Mouse (Mus musculus) midbrain, embryonic 15.5 days (tissue): ENCODE measurements around the gene Lrmda. TPM values are rescaled to one million over a fixed set of nuclear protein-coding genes. Genes with fewer than 3 reads are reported as not detected.
A peak's percentile ranks its signal among the peaks of the same experiment; 100 is the strongest.

ENCODE experiments used
- ATAC-seq: fragments of 200-750 bp; cut with Nextera tagmentation; replicated peaks from 2 replicates; pipeline ENCODE4 v1.8.0; 2017; ENCODE audit warnings: moderate TSS enrichment
- H3K27ac ChIP-seq: fragments of 300-500 bp; sonication (generic); 2 replicates; pipeline ENCODE4 v1.5.1; 2015; ENCODE audit warnings: mild to moderate bottlenecking, inconsistent platforms
- H3K27me3 ChIP-seq: fragments of 300-500 bp; sonication (generic); replicated peaks from 2 replicates; pipeline ENCODE4 v1.6.1; 2015; ENCODE audit warnings: inconsistent platforms
- H3K36me3 ChIP-seq: fragments of 300-500 bp; sonication (generic); replicated peaks from 2 replicates; pipeline ENCODE4 v1.6.1; 2015; ENCODE audit warnings: inconsistent platforms
- H3K4me1 ChIP-seq: fragments of 300-500 bp; sonication (generic); 2 replicates; pipeline ENCODE4 v1.6.1; 2015; ENCODE audit warnings: inconsistent platforms
- H3K4me2 ChIP-seq: fragments of 300-500 bp; sonication (generic); 2 replicates; pipeline ENCODE4 v1.6.1; 2015; ENCODE audit warnings: inconsistent platforms, mild to moderate bottlenecking, moderate library complexity
- H3K4me3 ChIP-seq: fragments of 300-500 bp; sonication (generic); 2 replicates; pipeline ENCODE4 v1.5.1; 2015; ENCODE audit warnings: mild to moderate bottlenecking, inconsistent platforms
- H3K9ac ChIP-seq: fragments of 300-500 bp; sonication (generic); 2 replicates; pipeline ENCODE4 v1.6.1; 2015; ENCODE audit warnings: mild to moderate bottlenecking, inconsistent platforms
- H3K9me3 ChIP-seq: fragments of 300-500 bp; sonication (generic); 2 replicates; pipeline ENCODE4 v1.6.1; 2016; ENCODE audit warnings: inconsistent platforms
- WGBS: fragments of 180-500 bp; shearing (Covaris S2); methylation state at CpG from one replicate; pipeline ENCODE4 v1.1.7; 2015; ENCODE audit warnings: mixed read lengths; 5-methylcytosine and 5-hydroxymethylcytosine counted together
- polyA plus RNA-seq: library from polyadenylated mRNA; unstranded; fragments of >200 nt; fragmentation: Nextera tagmentation; extraction: Ambion mirVana; gene quantifications from 2 replicates; pipeline ENCODE4 v1.2.1, GENCODE M21; 2015

Gene Lrmda
- 0.31 and 0.32 TPM in 2 replicates for polyA plus RNA-seq

- Histone ChIP-seq H3K4me3 (peak within 1 kb of the TSS; percentile 34), H3K36me3 (no peaks in the 10 kb centered on the region), H3K9ac (peak within 1 kb of the TSS; percentile 28; the same call in 1 of the 2 replicates), H3K27ac (no peak within 1 kb of the TSS), H3K4me1 (peaks cover 10% of the 10 kb centered on the region), H3K4me2 (peak within 1 kb of the TSS; percentile 64), H3K27me3 (peaks cover 20% of the 10 kb centered on the region), H3K9me3 (no peaks in the 10 kb centered on the region)
- 4% methylated on average over 33 of the region's 33 CpGs for WGBS
- peak; percentile 63 for ATAC-seq
These were observed at the start of gene Lrmda for GRCm38 (mm10) chr14:22019252-22019948. Gene Lrmda (plus strand): TSS chr14:22019712.

- Histone ChIP-seq H3K9ac (no peak overlapping the region), H3K27me3 (peaks cover 16% of the 10 kb centered on the region), H3K27ac (no peak overlapping the region), H3K4me2 (peak overlapping the region; percentile 42), H3K36me3 (no peaks in the 10 kb centered on the region), H3K9me3 (no peaks in the 10 kb centered on the region), H3K4me1 (peaks cover 42% of the 10 kb centered on the region), H3K4me3 (peak overlapping the region; percentile 13; the same call in 1 of the 2 replicates)
- WGBS: under 1% methylated on average over 22 of the region's 22 CpGs
- ATAC-seq: peak; percentile 55; the same call in 1 of the 2 replicates
These were observed 38.0 kb upstream of the Lrmda start for GRCm38 (mm10) chr14:21981462-21981861.

GRCm38 (mm10) chr14:21982096-21982591 is 37.4 kb upstream of the Lrmda start:
- Histone ChIP-seq H3K9me3 (no peaks in the 10 kb centered on the region), H3K9ac (0 out of 2 replicates have a peak overlapping the region, but pooled peaks have one; percentile 39), H3K4me2 (peak overlapping the region; percentile 53), H3K4me3 (peak overlapping the region; percentile 30), H3K27me3 (peaks cover 16% of the 10 kb centered on the region), H3K27ac (peak overlapping the region; percentile 13), H3K4me1 (peaks cover 49% of the 10 kb centered on the region), H3K36me3 (no peaks in the 10 kb centered on the region)
- 17% methylated on average over 14 of the region's 14 CpGs for WGBS
- ATAC-seq: no peak

- ATAC-seq: no peak
- Histone ChIP-seq H3K9ac (peak overlapping the region; percentile 39), H3K36me3 (no peaks in the 10 kb centered on the region), H3K27me3 (peaks cover 16% of the 10 kb centered on the region), H3K4me2 (peak overlapping the region; percentile 53), H3K9me3 (no peaks in the 10 kb centered on the region), H3K27ac (peak overlapping the region; percentile 13), H3K4me1 (peaks cover 49% of the 10 kb centered on the region), H3K4me3 (peak overlapping the region; percentile 30)
- WGBS: 6% methylated on average over 38 of the region's 38 CpGs
These were observed 36.8 kb upstream of the Lrmda start for GRCm38 (mm10) chr14:21982592-21983310.

GRCm38 (mm10) chr14:21983311-21983949 is 36.1 kb upstream of the Lrmda start:
- H3K4me1 ChIP-seq: peaks cover 49% of the 10 kb centered on the region
- H3K27me3 ChIP-seq: peaks cover 15% of the 10 kb centered on the region
- peak overlapping the region; percentile 53 for H3K4me2 ChIP-seq
- 5% methylated on average over 22 of the region's 22 CpGs for WGBS
- peak overlapping the region; percentile 30 for H3K4me3 ChIP-seq
- no peak for ATAC-seq
- peak overlapping the region; percentile 13; the same call in 1 of the 2 replicates for H3K27ac ChIP-seq
- no peaks in the 10 kb centered on the region for H3K36me3 ChIP-seq
- H3K9me3 ChIP-seq: no peaks in the 10 kb centered on the region
- H3K9ac ChIP-seq: peak overlapping the region; percentile 39

- WGBS: 9% methylated on average over 18 of the region's 18 CpGs
- Histone ChIP-seq H3K4me2 (peak overlapping the region; percentile 88), H3K4me3 (peak overlapping the region; percentile 86), H3K27ac (no peak overlapping the region), H3K36me3 (no peaks in the 10 kb centered on the region), H3K27me3 (peaks cover 16% of the 10 kb centered on the region), H3K9me3 (no peaks in the 10 kb centered on the region), H3K4me1 (peaks cover 56% of the 10 kb centered on the region), H3K9ac (no peak overlapping the region; the same call in 1 of the 2 replicates)
- ATAC-seq: no peak
These were observed 35.4 kb upstream of the Lrmda start for GRCm38 (mm10) chr14:21983950-21984730.

GRCm38 (mm10) chr14:21984757-21985425 is 34.6 kb upstream of the Lrmda start:
- WGBS: 2% methylated on average over 49 of the region's 49 CpGs
- Histone ChIP-seq H3K9ac (peak overlapping the region; percentile 78), H3K4me1 (peaks cover 63% of the 10 kb centered on the region), H3K27ac (0 out of 2 replicates have a peak overlapping the region, but pooled peaks have one; percentile 14), H3K4me2 (peak overlapping the region; percentile 88), H3K4me3 (peak overlapping the region; percentile 86), H3K36me3 (no peaks in the 10 kb centered on the region), H3K9me3 (no peaks in the 10 kb centered on the region), H3K27me3 (peaks cover 23% of the 10 kb centered on the region)
- no peak for ATAC-seq

- H3K9me3 ChIP-seq: no peaks in the 10 kb centered on the region
- H3K4me1 ChIP-seq: peaks cover 67% of the 10 kb centered on the region
- peak overlapping the region; percentile 56 for H3K27ac ChIP-seq
- no peaks in the 10 kb centered on the region for H3K36me3 ChIP-seq
- no peak for ATAC-seq
- peak overlapping the region; percentile 78 for H3K9ac ChIP-seq
- H3K4me3 ChIP-seq: peak overlapping the region; percentile 86
- peak overlapping the region; percentile 88 for H3K4me2 ChIP-seq
- H3K27me3 ChIP-seq: peaks cover 26% of the 10 kb centered on the region
- under 1% methylated on average over 37 of the region's 37 CpGs for WGBS
These were observed 34.0 kb upstream of the Lrmda start for GRCm38 (mm10) chr14:21985426-21985931.

GRCm38 (mm10) chr14:21985981-21986732 is 33.4 kb upstream of the Lrmda start:
- Histone ChIP-seq H3K4me3 (peak overlapping the region; percentile 86), H3K9ac (peak overlapping the region; percentile 78), H3K4me2 (peak overlapping the region; percentile 88), H3K27me3 (peaks cover 26% of the 10 kb centered on the region), H3K27ac (peak overlapping the region; percentile 90), H3K36me3 (no peaks in the 10 kb centered on the region), H3K9me3 (no peaks in the 10 kb centered on the region), H3K4me1 (peaks cover 73% of the 10 kb centered on the region)
- ATAC-seq: no peak
- WGBS: 0% methylated on average over 61 of the region's 62 CpGs
